Mouse (Mus musculus): ENCODE data around the gene Pigc.

DNA sequence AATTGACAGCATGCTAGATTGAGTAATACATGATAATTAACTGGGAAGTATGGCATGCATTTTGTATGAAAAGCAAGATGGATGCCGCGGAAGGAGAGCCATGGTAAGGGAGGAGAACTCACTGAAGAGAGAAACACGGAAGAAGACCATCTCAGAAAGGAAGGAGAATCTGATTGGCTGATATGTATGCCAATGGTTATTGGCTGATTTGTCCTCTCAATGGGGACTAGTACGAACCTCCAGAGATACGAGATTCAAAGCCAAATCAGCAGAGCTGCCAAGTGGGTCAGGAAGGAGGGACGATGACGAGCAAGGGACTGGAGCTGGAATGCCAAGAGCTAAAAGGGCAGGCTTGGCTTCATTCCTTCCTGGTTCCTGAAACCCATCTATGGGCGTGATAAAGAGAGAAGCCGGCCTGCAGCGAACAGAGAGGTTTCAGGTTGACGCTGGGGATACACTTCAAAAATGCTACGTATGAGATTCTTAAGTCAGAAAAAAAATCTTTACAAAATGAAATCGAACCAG is 43.6 kb upstream of the Pigc start:
- TF ChIP-seq CTCF (IDR thresholded peaks at IDR 0.05; ENCODE audit: low read depth) (no peak), EP300 (IDR thresholded peaks at IDR 0.05; ENCODE audit: low read depth) (no peak)
